Mouse (Mus musculus) embryonic facial prominence, embryonic 13.5 days (tissue): Measurements from ENCODE around the gene Akap6. TPM values are rescaled to one million over a fixed set of nuclear protein-coding genes. Genes with fewer than 3 reads are reported as not detected.

Source experiments
- ATAC-seq: fragments of 200-750 bp; cut with Nextera tagmentation; 2 replicates; pipeline ENCODE4 v1.8.0; 2017; ENCODE audit warnings: low read depth; ENCODE audit not compliant: insufficient number of reproducible peaks, insufficient read depth, low FRiP score, low TSS enrichment
- H3K27ac ChIP-seq: fragments of 300-500 bp; sonication (generic); 2 replicates; pipeline ENCODE4 v1.5.1; 2015; ENCODE audit warnings: moderate library complexity, mild to moderate bottlenecking, inconsistent platforms
- H3K27me3 ChIP-seq: fragments of 300-500 bp; sonication (generic); 2 replicates; pipeline ENCODE4 v1.6.1; 2015; ENCODE audit warnings: mild to moderate bottlenecking, inconsistent platforms
- H3K36me3 ChIP-seq: fragments of 300-500 bp; sonication (generic); 2 replicates; pipeline ENCODE4 v1.6.1; 2015; ENCODE audit warnings: mild to moderate bottlenecking, inconsistent platforms
- H3K4me1 ChIP-seq: fragments of 300-500 bp; sonication (generic); 2 replicates; pipeline ENCODE4 v1.6.1; 2015; ENCODE audit warnings: inconsistent platforms
- H3K4me2 ChIP-seq: fragments of 300-500 bp; sonication (generic); 2 replicates; pipeline ENCODE4 v1.6.1; 2015; ENCODE audit warnings: moderate library complexity, mild to moderate bottlenecking, inconsistent platforms
- H3K4me3 ChIP-seq: fragments of 300-500 bp; sonication (generic); 2 replicates; pipeline ENCODE4 v1.5.1; 2015; ENCODE audit warnings: mild to moderate bottlenecking, inconsistent platforms
- H3K9ac ChIP-seq: fragments of 300-500 bp; sonication (generic); 2 replicates; pipeline ENCODE4 v1.6.1; 2015; ENCODE audit warnings: mild to moderate bottlenecking, inconsistent platforms
- H3K9me3 ChIP-seq: fragments of 300-500 bp; sonication (generic); 2 replicates; pipeline ENCODE4 v1.6.1; 2016; ENCODE audit warnings: inconsistent platforms
- WGBS: fragments of 180-500 bp; shearing (Covaris S2); methylation state at CpG from one replicate; pipeline ENCODE4 v1.1.7; 2015; ENCODE audit warnings: mixed read lengths; 5-methylcytosine and 5-hydroxymethylcytosine counted together
- polyA plus RNA-seq: library from polyadenylated mRNA; unstranded; fragments of >200 nt; fragmentation: Nextera tagmentation; extraction: Ambion mirVana; gene quantifications from 2 replicates; pipeline ENCODE4 v1.2.1, GENCODE M21; 2015

The Akap6 gene
- polyA plus RNA-seq, 1 experiment from 2014 or later = 1.3 TPM

DNA sequence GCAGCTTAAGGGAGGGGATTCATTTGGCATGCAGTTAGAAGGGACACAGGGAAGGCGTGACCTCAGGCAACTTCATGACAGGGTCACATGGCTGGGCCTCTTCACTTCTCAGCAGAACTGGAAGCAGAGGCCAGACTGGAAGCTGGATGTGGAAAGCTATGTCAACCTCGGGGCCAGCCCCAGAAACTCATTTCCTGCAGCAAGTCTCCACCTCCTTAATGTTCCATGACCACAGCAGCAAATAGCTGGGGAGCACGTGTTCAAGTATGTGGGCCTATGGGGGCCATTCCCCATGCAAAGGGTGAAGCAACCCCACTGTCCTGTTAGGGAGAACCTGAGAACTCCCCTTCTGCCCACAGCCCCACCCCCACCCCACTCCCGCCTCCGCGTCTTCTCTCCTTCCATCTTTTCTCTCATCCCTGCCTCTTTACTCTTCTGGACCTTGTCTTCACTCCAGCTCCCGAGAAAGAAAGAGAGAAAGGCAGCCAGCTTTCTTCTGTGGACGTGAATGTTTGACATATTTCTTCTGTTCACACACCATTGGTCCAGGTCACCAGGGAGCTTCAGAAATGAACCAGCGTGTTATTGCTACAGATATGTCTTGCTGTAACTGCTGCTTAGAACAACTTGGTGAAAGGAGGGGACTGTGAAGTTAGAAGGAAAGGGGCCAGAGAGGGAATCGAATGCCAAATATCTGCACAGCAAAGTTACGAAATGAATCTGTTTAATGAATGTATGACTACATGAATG lies 194.6 kb downstream of the Akap6 start:
- H3K4me2 ChIP-seq = no peak overlapping the region
- no peak overlapping the region for H3K9ac ChIP-seq
- H3K27me3 ChIP-seq = no peaks in the 10 kb centered on the region
- 0 out of 2 replicates have a peak, but pooled peaks cover 5% of the 10 kb centered on the region for H3K4me1 ChIP-seq
- H3K27ac ChIP-seq = no peak overlapping the region
- no peak for ATAC-seq
- 69% methylated on average over 11 of the region's 11 CpGs for WGBS
- H3K4me3 ChIP-seq = no peak overlapping the region
- no peaks in the 10 kb centered on the region for H3K36me3 ChIP-seq
- H3K9me3 ChIP-seq = no peaks in the 10 kb centered on the region

DNA sequence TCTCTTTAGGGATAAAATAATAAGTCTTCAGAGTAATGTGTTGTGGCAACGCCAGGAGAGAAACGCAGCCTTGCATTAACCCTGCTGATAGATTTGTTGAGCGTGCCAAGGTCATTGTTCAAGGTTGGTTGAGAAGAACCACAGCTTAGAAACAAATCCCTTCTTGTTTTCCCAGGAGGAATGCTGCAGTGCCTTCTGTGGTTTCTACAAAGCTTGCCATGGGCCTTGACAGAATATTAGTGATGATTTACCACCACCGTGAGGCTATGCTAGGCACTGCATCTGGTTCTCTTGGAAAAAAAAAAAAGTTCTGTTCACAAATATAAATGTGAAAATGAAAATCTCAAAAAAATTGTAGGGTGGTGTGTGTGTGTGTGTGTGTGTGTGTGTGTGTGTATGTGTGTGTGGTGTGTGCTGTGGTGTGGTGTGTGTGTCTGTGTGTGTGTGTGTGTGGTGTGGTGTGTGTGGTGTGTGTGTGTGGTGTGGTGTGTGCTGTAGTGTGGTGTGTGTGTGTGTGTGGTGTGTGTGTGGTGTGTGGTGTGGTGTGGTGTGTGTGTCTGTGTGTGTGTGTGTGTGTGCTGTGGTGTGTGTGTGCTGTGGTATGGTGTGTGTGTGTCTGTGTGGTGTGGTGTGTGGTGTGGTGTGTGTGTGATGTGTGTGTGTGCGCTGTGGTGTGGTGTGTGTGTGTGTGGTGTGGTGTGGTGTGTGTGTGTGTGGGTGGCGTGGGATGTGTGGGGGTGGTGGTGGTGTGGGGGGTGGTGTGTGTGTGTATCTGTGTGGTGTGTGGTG lies 196.7 kb downstream of the Akap6 start:
- H3K36me3 ChIP-seq = no peaks in the 10 kb centered on the region
- WGBS = 32% methylated on average over 6 of the region's 6 CpGs
- H3K4me1 ChIP-seq = 0 out of 2 replicates have a peak, but pooled peaks cover 5% of the 10 kb centered on the region
- no peak overlapping the region for H3K27ac ChIP-seq
- no peak overlapping the region for H3K4me3 ChIP-seq
- H3K27me3 ChIP-seq = no peaks in the 10 kb centered on the region
- no peak for ATAC-seq
- H3K9me3 ChIP-seq = no peaks in the 10 kb centered on the region
- H3K4me2 ChIP-seq = no peak overlapping the region
- H3K9ac ChIP-seq = no peak overlapping the region

DNA sequence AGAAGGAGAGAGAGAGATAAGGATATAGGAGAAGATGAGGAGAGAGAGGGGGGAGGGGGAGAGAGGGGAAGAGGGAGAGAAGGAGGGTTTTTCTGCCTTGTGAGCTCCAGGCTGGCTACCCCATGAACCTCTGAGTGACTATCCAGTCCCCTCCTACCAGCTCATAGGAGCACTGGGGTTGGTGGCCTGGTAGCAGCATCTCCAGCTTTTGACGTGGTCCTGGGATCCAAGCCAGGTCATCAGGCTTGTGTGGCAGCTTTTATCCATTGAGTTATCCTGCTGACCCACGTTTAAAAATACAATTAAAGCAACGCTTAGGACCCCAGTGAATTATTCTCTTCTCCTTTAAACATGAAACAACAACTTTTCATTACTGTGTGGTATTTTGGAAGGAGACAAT lies 197.6 kb downstream of the Akap6 start:
- Histone ChIP-seq H3K4me3 (no peak overlapping the region), H3K27me3 (no peaks in the 10 kb centered on the region), H3K36me3 (no peaks in the 10 kb centered on the region), H3K27ac (no peak overlapping the region), H3K9me3 (no peaks in the 10 kb centered on the region), H3K4me1 (0 out of 2 replicates have a peak, but pooled peaks cover 5% of the 10 kb centered on the region), H3K9ac (no peak overlapping the region), H3K4me2 (no peak overlapping the region)
- no peak for ATAC-seq
- 65% methylated on average over 3 of the region's 3 CpGs for WGBS

DNA sequence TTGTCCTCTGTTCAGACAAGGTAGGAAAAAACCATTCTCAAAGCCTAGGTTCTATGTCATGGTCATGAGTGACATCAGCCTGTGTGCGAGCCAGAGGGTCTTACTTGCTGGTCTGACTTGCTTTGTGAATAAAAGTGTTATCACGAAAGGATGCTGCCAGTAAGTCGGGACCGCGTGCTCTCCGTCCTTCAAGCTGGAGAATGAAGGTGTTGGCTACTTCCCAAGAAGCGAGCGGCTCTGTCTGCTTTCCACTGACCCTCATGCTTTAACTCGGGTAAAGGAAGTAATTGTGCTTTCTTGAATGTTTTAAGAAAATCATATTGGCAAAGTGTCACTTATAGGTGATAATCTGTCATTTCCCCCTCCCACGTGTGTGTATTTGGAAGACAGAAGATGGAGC lies 198.9 kb downstream of the Akap6 start:
- H3K27ac ChIP-seq = no peak overlapping the region
- no peak for ATAC-seq
- 0 out of 2 replicates have a peak, but pooled peaks cover 5% of the 10 kb centered on the region for H3K4me1 ChIP-seq
- H3K4me3 ChIP-seq = no peak overlapping the region
- H3K9me3 ChIP-seq = no peaks in the 10 kb centered on the region
- no peak overlapping the region for H3K9ac ChIP-seq
- WGBS = 86% methylated on average over 10 of the region's 10 CpGs
- H3K4me2 ChIP-seq = no peak overlapping the region
- H3K27me3 ChIP-seq = no peaks in the 10 kb centered on the region
- no peaks in the 10 kb centered on the region for H3K36me3 ChIP-seq

DNA sequence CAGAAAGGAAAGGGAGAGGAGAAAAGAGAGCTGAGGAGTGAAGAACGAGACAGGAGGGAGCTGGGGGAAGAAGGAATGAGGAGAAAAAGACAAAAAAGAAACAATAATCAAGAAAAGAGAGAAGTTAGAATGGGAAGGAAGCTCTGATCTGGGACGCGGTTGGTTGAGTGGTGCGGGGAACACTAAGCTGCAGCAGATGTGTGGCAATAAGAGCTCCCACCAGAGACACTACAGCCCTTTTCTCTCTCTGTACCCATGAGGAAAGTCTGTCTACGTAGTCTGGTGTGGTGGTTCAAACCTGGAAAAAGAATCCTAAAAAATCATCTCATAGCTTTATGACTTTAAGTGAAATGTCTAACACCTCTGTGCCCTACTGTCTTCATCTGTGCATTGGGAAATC lies 204.9 kb downstream of the Akap6 start:
- Histone ChIP-seq H3K9me3 (no peaks in the 10 kb centered on the region), H3K36me3 (no peaks in the 10 kb centered on the region), H3K27me3 (no peaks in the 10 kb centered on the region), H3K27ac (no peak overlapping the region), H3K4me2 (no peak overlapping the region), H3K4me1 (no peaks in the 10 kb centered on the region), H3K9ac (no peak overlapping the region), H3K4me3 (no peak overlapping the region)
- ATAC-seq = no peak
- 54% methylated on average over 5 of the region's 5 CpGs for WGBS

DNA sequence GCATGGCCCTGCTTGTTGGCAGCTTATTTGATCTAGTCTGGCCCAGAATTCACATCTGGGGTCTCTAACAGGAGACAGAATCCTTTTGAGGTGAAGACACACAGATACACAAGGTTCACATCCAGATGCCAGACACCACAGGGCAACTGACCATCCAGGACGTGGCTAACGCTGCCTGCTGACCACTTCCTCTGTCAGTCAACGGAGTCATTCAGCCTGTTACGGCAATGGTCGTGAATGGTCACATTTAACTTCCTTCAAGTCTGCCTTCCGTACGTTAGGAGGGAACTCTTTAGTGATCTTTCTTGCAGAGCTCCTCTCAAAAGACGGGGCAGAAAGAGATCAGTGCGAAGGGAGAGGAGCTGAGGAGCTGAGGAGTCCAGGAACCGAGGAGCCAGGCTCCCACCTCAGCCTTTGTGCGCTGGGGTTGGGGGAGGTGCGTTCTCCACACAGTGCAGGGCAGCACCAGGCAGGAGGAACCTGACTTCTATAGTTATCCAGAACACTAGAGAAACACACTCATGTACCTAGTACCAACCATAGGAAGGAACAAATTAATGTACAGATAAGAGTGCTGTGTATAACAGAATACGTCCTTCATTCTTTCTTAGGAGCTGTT lies 209.4 kb downstream of the Akap6 start:
- no peak for ATAC-seq

DNA sequence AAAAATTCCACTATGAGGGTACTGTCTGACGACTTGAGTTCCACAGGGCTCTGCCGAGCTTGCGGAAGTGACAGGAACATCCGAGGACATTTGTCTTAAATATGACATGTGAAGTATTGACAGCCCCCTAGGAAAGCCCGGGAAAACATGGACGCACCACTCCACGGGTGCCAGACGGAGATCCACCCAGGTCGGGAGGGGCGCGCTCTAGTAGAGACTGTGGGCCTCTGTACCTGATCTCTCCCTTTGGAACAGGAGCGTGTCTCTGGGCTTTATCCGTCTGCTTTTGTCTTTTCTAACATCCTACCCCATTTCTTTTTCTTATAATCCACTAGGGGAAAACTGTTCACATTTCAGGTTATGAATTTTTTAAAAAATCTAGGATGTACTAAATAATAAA lies 211.2 kb downstream of the Akap6 start:
- Histone ChIP-seq H3K4me3 (no peak overlapping the region), H3K9ac (no peak overlapping the region), H3K36me3 (no peaks in the 10 kb centered on the region), H3K27ac (no peak overlapping the region), H3K4me2 (no peak overlapping the region), H3K27me3 (no peaks in the 10 kb centered on the region), H3K4me1 (peaks cover 5% of the 10 kb centered on the region), H3K9me3 (no peaks in the 10 kb centered on the region)
- WGBS = 82% methylated on average over 13 of the region's 13 CpGs
- no peak for ATAC-seq

More for the DNA sequence above, 209.4 kb downstream of the Akap6 start:
- 49% methylated on average over 13 of the region's 13 CpGs for WGBS
- Histone ChIP-seq H3K27me3 (no peaks in the 10 kb centered on the region), H3K9ac (no peak overlapping the region), H3K4me1 (peaks cover 5% of the 10 kb centered on the region), H3K4me2 (no peak overlapping the region), H3K4me3 (no peak overlapping the region), H3K27ac (no peak overlapping the region), H3K36me3 (no peaks in the 10 kb centered on the region), H3K9me3 (no peaks in the 10 kb centered on the region)

DNA sequence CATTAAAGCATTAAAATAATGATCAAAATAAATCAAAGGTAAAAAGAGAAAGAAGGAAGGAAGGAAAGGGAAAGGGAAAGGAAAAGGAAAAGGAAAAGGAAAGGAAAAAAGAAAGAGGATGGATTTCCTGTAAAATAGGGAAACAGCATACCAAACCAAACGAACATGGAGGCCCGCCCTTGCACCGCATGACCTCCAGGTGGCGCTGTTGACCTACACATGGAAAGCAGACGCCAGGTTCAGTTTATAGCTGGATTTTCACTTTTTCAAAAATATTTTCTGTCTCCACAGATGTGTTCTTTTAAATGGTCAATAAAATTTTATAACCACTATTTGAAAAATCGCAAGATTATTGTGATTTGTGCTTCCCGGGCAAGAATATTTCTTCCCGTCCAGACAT lies 211.6 kb downstream of the Akap6 start:
- ATAC-seq = no peak
- H3K4me1 ChIP-seq = peaks cover 5% of the 10 kb centered on the region
- H3K9ac ChIP-seq = no peak overlapping the region
- H3K4me3 ChIP-seq = no peak overlapping the region
- H3K36me3 ChIP-seq = no peaks in the 10 kb centered on the region
- 15% methylated on average over 8 of the region's 8 CpGs for WGBS
- peak overlapping the region; percentile 18 for H3K4me2 ChIP-seq
- no peaks in the 10 kb centered on the region for H3K27me3 ChIP-seq
- H3K27ac ChIP-seq = no peak overlapping the region
- no peaks in the 10 kb centered on the region for H3K9me3 ChIP-seq

DNA sequence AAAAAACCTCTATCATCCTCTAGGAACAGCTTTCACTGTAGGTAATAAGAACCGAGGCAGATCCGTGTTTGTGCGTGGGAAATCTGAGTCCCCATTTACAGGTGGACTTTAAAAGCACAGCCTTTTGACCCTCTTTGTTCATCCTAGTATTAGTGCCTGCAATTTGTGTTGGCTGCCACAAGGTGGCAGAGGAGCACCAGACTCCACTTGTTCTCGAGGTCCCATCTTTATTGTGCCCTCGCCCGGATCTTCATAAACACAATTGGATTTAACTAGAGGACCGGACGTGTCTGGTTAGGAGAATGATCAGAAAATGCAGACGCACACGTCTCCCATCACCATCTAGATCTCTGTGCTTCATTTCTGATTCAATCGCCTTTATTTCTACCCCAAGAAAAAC lies 219.8 kb downstream of the Akap6 start:
- H3K4me3 ChIP-seq = no peak overlapping the region
- H3K4me1 ChIP-seq = no peaks in the 10 kb centered on the region
- no peaks in the 10 kb centered on the region for H3K9me3 ChIP-seq
- H3K36me3 ChIP-seq = no peaks in the 10 kb centered on the region
- ATAC-seq = no peak
- no peak overlapping the region for H3K27ac ChIP-seq
- no peak overlapping the region for H3K4me2 ChIP-seq
- 23% methylated on average over 11 of the region's 11 CpGs for WGBS
- H3K27me3 ChIP-seq = no peaks in the 10 kb centered on the region
- no peak overlapping the region for H3K9ac ChIP-seq

DNA sequence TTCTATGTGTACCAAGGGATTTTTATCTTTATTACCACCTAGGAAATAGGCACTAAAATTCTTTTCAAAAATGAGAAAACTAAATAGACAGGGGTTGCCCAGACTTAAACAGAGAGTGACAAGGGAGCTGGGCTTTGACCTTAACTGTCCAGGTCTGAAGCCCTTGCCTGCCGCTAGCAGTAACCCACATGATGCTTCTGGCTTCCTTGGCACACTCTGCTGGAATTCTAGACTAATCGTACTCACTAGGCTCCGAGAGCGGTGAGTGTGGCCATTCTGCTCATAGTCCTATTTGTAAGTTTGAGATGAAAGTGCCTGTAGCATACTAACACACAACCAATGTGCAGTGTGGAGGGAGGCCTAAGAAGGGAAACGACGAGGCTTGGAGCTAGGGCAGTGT lies 223.3 kb downstream of the Akap6 start:
- no peak for ATAC-seq
- H3K27me3 ChIP-seq = no peaks in the 10 kb centered on the region
- no peak overlapping the region for H3K4me2 ChIP-seq
- H3K4me1 ChIP-seq = peaks cover 6% of the 10 kb centered on the region
- no peaks in the 10 kb centered on the region for H3K36me3 ChIP-seq
- no peak overlapping the region for H3K9ac ChIP-seq
- 85% methylated on average over 6 of the region's 6 CpGs for WGBS
- no peaks in the 10 kb centered on the region for H3K9me3 ChIP-seq
- H3K27ac ChIP-seq = no peak overlapping the region
- no peak overlapping the region for H3K4me3 ChIP-seq

DNA sequence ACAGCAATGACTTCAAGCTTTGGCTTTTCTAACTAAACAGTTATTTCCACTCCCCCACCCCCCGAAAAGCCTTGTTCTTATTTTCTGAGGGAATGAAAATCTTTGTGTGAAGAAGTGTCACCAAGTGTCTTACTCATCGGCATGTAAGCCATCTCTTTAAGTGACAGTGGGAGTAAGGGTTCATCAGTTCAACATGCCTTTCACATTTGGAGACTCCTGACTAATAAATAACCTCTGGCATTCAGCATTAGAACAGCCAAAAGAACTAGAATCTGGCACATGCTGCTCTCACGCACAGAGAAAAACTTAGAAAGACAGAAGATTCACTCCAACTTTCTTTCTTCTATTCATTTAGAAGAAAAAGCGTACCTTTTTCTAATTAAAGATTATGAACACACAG lies 226.3 kb downstream of the Akap6 start:
- Histone ChIP-seq H3K4me3 (no peak overlapping the region), H3K4me1 (peaks cover 6% of the 10 kb centered on the region), H3K9me3 (no peaks in the 10 kb centered on the region), H3K27ac (no peak overlapping the region), H3K27me3 (no peaks in the 10 kb centered on the region), H3K36me3 (no peaks in the 10 kb centered on the region), H3K9ac (no peak overlapping the region), H3K4me2 (no peak overlapping the region)
- ATAC-seq = no peak
- 53% methylated on average over 4 of the region's 4 CpGs for WGBS

DNA sequence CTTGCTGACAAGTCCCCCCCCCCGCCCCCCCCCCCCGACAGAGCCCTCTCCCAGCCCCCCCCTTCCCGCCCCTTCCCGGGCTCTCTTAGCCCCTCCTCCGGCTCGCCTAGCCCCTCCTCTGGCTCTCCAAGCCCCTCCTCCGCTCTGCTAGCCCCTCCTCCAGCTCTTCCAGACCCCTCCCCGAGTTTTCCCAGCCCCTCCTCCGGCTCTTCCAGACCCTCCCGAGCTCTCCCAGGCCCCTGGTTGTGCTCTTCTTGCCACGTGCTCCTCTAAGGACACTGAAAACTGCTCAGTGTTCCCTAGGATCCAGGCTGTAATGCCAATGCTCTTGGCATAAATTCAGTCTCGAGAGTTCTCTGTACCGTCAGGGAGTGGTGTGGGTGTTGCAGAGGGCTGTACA lies 234.6 kb downstream of the Akap6 start:
- H3K4me1 ChIP-seq = no peaks in the 10 kb centered on the region
- no peak overlapping the region for H3K4me2 ChIP-seq
- H3K9ac ChIP-seq = no peak overlapping the region
- H3K27ac ChIP-seq = no peak overlapping the region
- no peaks in the 10 kb centered on the region for H3K9me3 ChIP-seq
- no peaks in the 10 kb centered on the region for H3K27me3 ChIP-seq
- H3K36me3 ChIP-seq = no peaks in the 10 kb centered on the region
- no peak for ATAC-seq
- H3K4me3 ChIP-seq = no peak overlapping the region
- WGBS = 76% methylated on average over 6 of the region's 13 CpGs
